Mouse (Mus musculus): Measurements from ENCODE around the gene Rab22a.
"Not testable (repeated sequence)": the region's sequence is repeated elsewhere in the genome, so short reads cannot be mapped to it uniquely, and the experiment has no call there.

Rab22a gene

DNA sequence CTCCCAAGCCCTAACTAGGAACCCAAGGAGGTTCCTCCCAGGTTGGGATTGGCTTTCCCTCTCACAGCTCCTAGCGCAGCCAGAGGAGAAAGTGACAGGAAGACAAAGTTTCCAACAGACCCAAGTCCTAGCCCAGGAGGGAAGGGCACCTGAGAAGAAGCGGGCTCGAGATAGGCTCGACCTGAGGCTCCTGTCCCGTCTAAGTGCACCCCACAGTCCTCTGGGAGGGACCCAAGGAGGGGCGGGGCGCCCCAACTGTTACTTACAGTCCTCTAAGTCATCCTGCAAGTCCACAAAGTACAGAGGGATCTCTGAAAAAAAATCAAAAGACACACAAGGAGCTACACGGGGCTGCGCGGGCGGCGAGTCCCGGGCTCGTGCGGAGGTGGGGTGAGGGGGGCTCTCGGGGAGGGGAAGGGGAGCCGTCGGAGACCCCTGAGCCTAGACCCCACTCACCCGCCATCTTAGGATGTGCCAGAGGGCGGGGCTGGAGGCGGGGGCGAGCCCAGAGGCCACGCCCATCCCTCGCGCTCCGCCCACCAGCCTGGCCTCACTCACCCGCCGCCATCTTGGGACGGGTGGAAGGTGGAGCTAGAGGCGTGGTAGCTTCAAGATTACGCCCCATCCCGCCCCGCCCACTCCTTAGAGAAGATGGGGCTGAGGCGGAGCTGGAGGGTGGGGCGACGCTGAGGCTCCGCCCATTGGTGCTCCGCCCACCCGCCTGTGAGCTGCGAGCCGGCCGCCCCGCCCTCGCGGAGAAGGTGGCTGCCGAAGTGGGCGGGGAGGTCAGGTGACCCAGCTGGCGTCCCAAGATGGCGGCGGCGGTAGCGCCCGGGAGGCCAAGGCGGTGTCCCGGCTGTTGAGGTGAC, at the start of gene Rab22a:
TSS of gene Rab22a (plus strand) at position 704 of the 869 bp plus-strand sequence.
- in situ Hi-C loops (cut with MboI, MseI), result loop anchor here (5.0 kb wide), 2 partner anchors 82 to 428 kb away; partner anchors contain the start of gene Ankrd60

DNA sequence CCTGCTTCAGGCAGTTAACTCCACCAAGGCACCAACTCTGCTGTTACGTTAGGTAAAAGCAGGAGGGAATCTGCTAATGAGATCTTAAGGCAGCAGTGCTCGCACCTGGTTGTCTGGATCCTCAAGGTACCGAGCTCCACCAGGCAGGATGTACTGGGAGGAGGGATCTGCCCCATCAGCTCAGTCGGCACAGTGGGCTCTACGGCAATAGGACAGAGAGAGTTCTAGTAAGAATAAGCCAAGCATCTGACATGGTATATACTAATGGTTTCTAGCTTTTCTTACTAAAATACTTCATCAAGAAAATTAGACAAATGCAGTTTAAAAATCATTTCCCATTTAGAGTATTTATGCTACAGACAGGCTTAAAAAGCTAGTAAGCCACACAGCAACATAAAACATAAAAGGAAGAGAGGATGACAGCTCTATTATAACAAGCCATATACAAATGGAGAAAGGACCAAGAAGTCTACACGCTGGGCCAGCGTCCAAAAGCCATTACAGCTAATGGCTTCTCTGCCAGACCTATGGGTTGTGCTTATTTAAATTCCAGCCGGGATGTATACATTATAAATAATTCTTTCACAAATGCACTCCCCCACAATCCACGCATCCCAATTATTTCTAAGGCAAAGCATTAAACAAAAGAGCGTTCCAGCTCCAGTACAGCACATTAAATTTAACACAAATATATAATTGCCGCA, 44.0 kb upstream of the Rab22a start:
- in situ Hi-C loops (cut with MboI, MseI), result no loop called here

DNA sequence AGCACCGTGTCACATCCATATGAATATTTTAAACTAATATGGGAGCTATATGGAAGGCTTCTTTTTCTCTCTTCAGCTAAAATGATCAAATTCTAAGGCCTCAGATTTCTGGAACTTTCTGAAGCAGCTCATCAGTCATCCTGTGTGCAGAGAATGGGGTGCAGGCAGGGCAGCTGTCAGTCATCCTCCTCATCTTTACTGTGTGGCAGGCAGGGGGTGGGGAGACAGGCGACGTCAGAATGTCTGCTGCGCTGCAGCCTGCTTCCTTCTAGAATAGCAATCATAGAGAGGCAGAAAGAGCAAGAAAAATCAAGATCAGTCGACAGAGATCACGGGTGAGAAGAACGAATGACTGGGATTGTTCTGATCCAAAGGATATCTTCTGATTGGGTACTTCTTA, 43.4 kb upstream of the Rab22a start:
- in situ Hi-C loops (cut with MboI, MseI), result no loop called here

DNA sequence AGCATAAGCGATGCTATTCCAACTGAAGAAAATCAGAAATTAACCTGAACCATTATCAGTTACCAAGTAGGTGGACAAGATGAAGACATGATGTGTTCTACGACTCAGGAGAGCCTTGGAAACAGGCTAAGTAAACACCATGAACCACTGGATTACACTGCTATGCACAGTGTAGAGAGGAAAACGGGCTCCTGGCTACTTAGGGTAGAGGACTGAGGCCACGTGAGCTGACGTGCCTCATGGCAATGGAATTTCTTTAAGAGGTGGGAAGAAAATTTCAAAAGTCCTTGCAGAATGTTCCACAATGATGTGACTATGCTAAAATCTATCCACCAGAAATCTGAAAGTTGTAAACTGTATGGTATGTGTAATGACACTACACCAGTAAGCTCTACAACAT, 40.4 kb upstream of the Rab22a start:
- in situ Hi-C loops (cut with MboI, MseI), result no loop called here

DNA sequence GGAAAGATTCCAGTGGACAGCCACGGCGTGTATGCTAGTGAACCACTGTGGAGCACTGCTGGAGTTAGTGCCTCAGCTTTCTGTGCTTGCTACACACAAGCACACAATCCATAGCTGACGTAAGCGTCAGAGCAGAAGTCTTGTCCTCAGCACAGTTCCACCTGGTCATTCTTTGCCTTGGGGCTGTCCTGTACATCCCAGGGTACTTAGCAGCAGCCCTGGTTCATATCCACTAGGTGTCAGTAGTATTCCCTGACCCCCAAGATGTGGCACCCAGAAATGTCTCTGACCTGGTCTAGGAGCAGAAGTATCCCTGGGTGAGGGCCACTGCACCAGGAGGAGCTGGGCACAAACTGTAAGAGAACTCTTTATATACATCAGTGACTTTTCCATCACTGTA, 38.9 kb upstream of the Rab22a start:
- in situ Hi-C loops (cut with MboI, MseI), result no loop called here

DNA sequence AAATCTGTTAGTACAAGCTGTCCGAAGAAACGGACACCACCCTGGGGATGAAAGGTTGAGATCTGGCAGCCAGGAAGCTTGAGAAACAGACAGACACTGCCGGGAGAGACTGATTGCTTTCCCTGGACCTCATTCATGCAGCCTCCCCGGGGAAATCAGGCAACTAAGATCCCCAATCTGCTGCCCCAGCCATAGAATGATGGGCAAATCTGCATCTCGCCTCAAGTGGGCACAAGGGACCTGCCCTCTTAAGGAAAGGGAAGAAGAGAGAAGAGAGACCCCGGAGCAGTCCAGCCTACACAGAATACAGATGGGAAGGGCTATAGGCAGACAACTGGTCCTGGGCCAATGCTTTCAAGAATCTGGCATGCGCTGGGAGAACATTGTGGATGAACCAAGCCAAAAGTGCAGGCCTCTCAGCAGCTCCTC, 37.4 kb upstream of the Rab22a start:
- in situ Hi-C loops (cut with MboI, MseI), result no loop called here

DNA sequence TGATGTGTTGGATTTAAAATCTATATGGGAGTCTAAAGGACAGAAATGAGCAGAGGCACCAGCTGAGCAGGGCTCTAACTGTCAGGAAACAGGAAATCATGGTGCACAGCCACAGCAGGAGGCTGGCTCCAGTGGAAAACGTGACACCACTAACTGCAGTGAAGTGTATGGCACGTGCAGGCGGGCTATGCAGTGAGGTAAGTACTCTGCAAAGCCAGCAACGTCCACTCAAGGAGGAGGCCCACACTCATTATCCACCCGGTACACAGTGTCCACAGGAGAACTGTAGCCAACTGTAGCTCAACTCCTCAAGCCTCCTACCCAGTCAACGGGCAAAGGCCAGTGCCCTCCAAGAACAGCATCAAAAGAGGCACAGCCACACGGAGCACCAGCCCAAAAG, 34.9 kb upstream of the Rab22a start:
- in situ Hi-C loops (cut with MboI, MseI), result no loop called here

DNA sequence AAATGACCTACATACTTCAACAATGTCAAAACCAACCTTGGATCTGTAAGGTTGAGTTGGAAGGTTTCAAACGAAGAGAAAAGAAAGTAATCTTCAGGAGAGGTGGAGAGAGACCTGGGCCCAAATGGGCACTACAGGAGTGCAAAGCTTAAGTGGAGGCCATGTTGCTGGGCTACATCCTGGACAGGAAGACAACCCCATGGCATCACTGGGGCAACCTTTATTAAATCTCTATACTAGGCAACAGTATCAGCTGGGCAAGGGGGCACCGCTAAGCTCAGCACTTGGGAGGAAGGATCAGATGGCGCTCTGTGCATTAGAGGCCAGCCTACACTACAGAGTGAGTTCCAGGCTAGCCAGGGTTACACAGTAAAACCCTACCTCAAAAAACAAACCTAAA, 33.8 kb upstream of the Rab22a start:
- in situ Hi-C loops (cut with MboI, MseI), result no loop called here

DNA sequence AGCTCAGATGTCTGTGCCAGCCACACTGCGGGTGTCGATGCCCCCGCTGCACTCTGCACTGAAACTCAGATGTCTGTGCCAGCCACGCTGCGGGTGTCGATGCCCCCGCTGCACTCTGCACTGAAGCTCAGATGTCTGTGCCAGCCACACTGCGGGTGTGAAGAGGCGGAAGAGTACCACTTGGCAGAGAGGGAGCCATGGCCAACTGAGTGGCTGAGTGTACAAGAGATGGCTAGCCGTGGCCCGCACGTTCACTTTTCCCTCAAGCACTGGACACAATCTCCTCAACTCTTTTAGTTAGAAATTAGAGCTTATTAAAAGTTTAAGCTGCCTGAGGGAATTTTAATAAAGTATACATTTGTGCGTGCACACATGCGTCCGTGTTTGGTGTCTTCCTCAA, 25.5 kb upstream of the Rab22a start:
- in situ Hi-C loops (cut with MboI, MseI), result not testable (repeated sequence)

DNA sequence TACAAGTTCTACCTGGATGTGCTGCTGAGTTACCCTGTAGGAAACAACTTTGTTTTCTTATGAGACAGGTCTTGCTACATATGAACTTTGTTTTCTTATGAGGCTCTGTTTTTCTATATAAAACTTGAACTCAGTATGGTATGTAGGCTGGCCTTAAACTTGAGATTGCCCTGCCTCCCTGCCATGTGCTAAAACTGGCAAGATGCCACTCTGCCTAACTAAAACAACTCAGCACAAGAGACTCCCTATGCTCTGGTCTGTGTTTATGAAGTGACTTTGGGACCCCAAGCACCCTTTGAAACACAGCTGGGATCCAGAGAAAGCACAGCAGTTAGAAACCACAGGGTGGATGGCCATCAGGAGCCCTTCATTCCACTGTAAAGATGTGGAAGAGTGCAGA, 18.2 kb upstream of the Rab22a start:
- in situ Hi-C loops (cut with MboI, MseI), result no loop called here

DNA sequence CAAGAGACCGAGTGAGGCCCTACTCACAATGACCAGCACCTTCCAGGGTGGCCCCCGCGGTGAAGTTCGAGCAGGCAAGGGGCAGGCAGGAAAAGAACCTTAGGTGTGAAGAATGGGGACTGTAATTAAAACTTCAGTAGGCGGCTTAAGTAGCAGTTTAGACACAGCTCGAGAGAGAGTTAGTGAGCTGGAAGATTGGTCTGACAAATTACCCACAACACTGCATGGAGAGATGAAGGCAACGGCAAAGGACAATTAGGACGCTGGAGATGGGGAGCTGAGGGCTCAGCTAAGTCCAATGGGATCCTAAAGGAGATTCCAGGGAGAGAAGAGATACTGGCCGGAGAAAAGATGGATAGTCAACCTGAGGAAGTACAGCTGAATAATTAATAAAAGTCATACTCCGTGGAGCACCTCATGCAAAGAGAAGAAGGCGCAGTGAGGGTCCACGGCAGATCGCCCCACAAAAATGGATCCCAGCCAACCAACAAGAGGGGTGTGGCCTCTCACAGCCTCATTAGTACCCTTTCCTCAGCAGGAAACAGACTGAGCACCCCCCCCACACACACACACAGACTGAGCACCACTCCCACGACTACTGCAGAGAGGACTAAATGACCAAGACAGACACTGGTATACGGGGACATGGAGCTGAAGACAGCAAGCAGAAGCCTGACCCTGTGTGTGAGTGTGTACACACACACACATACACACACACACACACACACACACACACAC, 17.1 kb upstream of the Rab22a start:
- in situ Hi-C loops (cut with MboI, MseI), result no loop called here

DNA sequence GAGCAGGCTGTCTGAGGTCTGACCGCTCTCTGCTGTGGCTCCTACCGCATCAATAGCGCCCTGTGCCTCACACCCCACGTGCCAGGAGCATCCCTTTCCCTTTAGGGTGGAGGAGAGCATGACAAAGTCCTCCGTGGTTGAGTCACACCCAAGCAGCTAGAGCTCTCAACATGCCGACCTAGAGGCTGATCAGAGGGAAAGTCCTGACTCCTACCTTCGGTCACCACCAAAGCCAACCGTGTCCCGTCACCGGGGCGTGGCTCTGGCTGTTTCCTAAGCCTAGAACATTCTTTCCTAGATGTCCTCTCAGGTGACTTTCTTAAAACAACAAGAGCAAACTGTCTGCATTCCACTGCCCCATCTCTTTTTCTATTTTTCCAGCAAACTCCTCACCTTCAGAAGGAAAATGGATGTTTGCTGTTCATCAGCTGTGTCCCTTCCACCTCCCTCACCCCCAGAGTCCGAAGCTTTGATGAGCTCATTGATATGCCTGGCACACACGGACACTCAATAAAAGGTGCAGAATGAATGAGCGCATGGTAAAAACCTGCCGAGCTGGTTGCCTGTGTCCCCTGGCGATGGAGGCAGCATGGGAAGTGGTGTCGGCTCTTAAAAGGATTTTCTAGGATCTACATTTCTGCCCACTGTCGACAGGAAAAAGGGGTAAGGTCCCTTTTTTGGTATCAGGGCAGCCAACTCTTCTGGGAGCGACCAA, 12.2 kb upstream of the Rab22a start:
- in situ Hi-C loops (cut with MboI, MseI), result loop anchor here (5.0 kb wide), 1 partner anchor 1215 kb away; no protein-coding TSS in a partner anchor

DNA sequence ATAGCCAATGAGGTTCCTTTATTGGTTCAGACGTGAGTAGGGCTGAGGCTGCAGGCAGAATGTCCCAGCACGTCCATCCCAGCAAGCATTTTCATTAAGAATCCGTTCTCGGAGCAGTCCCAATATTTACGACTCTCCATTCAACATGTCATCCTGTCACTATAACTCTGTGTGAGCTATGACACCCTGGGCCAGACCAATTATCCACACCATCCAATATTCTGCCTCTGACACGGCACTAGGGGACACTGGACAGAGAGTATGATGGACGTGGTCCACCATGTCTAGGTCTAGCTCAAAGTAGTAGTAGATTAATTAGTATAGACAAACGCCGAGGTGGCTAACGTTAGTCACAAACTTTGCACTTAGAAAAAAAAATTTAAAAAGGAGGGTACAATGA, 9.8 kb upstream of the Rab22a start:
- in situ Hi-C loops (cut with MboI, MseI), result loop anchor here (5.0 kb wide), 1 partner anchor 1217 kb away; no protein-coding TSS in a partner anchor

DNA sequence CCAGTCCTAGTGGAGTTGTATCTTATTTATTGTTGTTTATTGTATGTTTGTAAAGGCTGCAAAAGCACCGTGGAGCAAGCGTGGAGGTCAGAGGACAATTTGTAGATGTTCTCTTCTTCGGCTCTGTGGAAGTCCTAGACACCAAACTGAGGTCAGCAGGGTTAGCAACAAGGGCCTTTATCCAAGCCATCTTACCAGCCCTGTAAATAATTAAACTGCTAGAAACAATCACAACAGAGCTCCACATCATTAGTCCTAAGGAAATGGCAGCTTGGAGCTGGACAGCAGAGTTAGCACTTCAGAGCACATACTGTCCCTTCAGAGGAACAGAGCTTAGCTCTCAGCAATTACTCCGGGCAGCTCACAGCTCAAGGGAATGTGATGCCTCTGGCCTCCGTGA, 6.0 kb upstream of the Rab22a start:
- in situ Hi-C loops (cut with MboI, MseI), result no loop called here

DNA sequence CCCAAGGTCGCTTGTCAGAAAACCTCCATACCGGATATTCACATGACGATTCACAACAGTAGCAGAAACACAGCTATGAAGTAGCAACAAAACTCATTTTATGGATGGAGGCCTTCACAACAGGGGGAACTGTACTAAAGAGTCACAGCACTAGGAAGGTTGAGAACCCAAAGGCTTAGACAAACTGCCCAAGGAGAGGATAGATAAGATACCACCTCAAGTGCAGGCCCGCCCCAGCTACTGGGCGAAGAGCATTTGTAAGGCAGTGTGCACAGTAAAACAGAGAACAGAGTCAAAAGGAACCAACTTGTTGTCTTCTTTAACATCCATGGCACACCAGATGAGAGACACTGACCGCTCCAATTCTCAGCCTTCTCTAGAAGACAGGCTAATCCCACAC, 1.8 kb upstream of the Rab22a start:
- in situ Hi-C loops (cut with MboI, MseI), result loop anchor here (5.0 kb wide), 2 partner anchors 80 to 430 kb away; partner anchors contain the start of gene Ankrd60

DNA sequence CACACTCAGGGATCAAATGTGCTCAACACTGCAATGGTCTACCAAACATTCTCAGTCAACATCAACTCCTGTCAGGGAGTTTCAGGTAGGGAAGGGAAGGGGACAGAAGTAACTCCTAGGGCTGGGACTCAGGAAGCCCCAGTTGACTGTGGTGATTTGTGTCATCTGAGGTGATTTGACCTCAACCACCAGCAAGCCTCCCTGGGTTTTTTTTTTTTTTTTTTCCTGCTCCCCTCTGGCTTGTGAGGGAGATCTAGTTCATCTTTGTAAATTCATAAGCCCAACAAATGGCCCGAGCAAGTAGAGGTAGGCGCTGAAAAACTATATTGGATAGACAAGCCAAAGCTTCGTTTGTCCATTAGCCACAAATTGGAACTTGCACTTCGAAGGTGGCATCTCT, 1.0 kb upstream of the Rab22a start:
- in situ Hi-C loops (cut with MboI, MseI), result loop anchor here (5.0 kb wide), 2 partner anchors 81 to 429 kb away; partner anchors contain the start of gene Ankrd60

DNA sequence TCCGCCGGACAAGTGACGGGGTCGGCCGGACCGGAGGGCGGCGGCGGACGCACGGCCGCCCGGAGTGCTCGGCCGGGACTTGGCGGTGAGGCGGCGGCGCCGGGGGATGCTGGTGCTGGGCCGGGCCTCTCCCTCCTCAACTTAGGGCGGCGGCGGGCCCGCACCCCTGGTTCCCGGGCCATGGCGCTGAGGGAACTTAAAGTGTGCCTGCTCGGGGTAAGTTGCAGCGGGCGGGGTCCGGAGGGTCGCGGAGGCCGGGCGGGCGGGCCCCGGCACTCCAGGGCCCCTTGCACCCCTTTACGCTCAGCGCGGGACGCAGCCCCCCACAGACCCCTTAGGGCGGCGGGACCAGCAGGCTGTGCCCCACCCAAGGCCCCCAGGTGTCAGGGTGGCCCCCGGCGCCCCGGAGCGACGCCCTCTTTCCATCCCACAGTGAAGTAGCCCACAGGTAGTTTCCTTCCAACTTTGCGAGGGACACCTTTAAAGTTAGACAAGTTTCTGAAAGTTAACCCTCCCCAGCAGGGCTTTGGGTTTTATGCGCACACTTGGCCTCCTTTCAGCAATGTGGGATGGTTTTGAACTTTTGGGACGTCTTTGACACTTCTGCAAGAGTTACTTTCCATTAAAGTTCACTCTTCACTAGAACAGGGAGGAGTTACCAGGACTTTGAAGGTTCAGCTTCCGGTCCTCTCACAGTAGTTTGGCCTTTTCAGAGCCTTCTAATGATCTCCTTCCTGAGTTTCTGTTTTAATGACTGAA, 545 bp downstream of the Rab22a start:
- in situ Hi-C loops (cut with MboI, MseI), result loop anchor here (5.0 kb wide), 3 partner anchors 77 to 427 kb away; partner anchors contain the start of genes Ankrd60 and Vapb

DNA sequence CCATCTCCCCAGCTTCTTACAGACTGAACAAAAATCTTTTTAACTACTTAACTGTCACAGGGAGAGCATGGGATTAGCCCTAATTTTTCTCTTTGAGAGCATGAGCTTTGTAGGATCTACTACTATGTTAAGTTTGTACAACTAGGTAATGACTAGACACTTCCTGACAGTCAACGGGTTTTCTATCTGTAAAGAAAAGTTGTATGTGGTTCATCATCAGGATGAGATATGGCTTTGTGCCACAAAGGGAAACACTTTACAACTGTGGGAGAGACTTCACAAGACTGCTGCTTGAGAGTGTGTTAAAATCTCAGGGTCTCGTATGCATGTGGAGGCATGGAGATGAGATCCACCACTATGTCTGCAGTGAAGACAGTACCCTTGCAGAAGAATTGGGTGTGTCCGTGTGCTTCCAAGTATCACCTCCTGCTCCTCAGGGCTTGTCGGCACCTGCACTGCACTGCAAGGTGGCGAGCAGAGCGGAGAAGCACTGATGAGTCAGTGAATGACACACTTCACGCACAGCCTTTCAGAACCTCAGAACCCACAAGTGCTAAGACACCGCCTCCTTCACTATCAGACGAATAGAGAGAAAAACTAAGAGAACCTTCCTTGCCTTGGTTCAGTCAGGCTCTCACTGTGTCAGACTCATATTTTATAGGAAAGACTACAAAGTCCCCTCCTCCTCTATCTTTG, 2.8 kb downstream of the Rab22a start:
- in situ Hi-C loops (cut with MboI, MseI), result loop anchor here (5.0 kb wide), 1 partner anchor 75 kb away; the partner anchor contains the start of gene Vapb

DNA sequence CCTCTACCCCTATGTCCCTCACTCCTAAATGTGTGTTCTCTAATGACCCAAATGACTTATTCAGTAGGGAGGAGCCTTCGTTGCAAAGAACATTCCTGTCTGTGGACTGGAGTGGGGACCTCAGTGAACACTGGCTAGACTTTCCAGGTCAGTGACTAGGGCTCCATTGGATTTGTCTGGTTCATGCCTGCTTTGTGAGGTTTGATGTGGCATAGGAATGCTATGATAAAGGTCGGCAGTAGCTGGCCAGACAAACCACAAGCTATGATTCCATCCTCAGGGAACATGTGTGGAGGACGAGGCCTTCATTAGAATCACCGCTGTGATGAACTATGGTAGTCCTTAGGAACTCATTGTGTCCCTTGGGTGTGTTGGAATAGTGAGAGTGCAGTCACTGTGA, 5.2 kb downstream of the Rab22a start:
- in situ Hi-C loops (cut with MboI, MseI), result loop anchor here (5.0 kb wide), 1 partner anchor 73 kb away; the partner anchor contains the start of gene Vapb

DNA sequence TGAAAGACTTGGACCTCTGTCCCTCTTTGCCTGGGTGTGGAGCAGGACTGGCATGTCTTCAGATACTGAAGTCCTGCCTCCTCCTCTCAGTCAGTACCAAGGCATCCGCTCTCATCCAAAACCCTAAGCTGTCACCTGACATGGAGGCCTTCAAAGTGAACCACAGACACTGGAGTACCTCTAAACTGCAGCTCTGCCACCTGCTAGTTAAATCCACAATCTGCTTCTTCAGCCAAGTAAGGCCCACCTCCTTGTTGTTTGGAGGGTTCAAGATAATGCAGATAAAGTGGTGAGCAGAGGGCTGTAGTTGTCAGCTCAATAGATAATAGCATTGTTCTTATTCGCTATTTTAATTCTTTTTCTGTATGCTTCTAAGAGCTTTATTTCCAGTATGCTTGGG, 5.7 kb downstream of the Rab22a start:
- in situ Hi-C loops (cut with MboI, MseI), result no loop called here
